Mouse (Mus musculus): Measurements from ENCODE around the gene Bub1. TPM values are rescaled to one million over a fixed set of nuclear protein-coding genes. Genes with fewer than 3 reads are reported as not detected.
A peak's percentile ranks its signal among the peaks of the same experiment; 100 is the strongest.

Bub1 gene
- total and polyA plus RNA-seq, 3 experiments = 0.21 to 0.29 TPM; not detected in 1

DNA sequence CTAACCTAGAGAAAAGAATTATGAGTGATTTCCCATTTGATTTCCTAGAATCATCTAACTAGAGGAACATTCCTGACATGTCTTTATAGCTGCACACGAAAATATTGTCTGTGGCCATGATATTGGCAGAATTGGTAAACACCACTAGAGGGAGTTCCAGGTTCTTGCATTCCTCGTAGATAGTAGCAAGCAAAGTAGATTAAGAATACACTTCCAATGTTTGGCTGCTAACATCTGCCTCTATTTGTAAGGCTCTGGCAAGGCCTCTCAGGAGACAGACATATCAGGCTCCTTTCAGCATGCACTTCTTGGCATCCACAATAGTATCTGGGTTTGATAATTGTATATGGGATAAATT lies 1.1 kb upstream of the Bub1 start:
- intact Hi-C loops (cut with DNase I) = no loop called here
- no peak for DNase-seq
- no peak overlapping the region for H3K4me3 ChIP-seq
- H3K27ac ChIP-seq = no peak overlapping the region
- TF ChIP-seq CTCF (IDR thresholded peaks at IDR 0.05) (peak; percentile 65), POLR2A (IDR thresholded peaks at IDR 0.05; ENCODE audit: insufficient read depth, low read depth, low read length) (no peak)
- H3K79me2 ChIP-seq (replicated peaks; ENCODE audit: control insufficient read depth, insufficient read depth, low read length) = no peaks in the 10 kb centered on the region
- no peak overlapping the region for H3K9ac ChIP-seq (ENCODE audit: low read depth, low read length)
- H3K36me3 ChIP-seq (ENCODE audit: control insufficient read depth, insufficient read depth, low read length) = no peaks in the 10 kb centered on the region
- 15% methylated on average over 2 of the region's 2 CpGs for WGBS
- H3K4me1 ChIP-seq (ENCODE audit: control insufficient read depth, insufficient read depth, low read length) = no peaks in the 10 kb centered on the region
- H3K27me3 ChIP-seq (ENCODE audit: control insufficient read depth, insufficient read depth, low read length) = no peaks in the 10 kb centered on the region

DNA sequence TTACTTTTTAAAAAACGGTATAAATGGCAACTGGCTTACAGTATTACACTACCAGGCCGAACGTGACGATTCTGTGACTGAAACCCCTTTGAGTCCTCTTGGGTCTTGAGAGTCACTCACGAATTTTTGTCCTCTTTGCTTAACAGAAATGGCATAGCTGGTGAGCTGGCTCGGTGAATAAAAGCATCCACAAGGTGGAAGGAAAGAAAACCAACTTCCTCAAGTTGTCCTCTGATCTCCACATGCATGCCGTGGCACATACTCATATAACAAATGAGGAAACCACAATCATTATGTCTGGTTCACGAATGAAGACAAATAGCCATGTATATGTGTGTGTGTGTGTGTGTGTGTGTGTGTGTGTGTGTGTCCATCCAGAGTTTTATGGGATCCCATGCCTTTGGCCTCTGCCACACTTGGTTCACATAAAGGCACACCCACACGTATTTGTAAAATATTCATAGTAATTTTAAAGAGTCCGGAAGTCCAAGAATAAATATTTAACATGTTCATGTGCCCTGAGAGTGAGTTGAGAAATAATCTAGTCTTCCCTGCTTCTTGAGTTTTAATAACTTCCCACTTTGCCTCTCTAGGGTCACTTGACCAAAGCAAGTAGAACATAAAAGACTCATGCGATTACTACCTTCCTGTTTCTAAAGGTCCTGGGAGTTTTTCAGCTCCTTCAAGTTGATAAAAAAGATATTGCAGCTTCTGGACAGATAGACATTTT lies 603 bp upstream of the Bub1 start:
- 31% methylated on average over 11 of the region's 11 CpGs for WGBS
- no peak overlapping the region for H3K9ac ChIP-seq (ENCODE audit: low read depth, low read length)
- H3K36me3 ChIP-seq (ENCODE audit: control insufficient read depth, insufficient read depth, low read length) = no peaks in the 10 kb centered on the region
- H3K79me2 ChIP-seq (replicated peaks; ENCODE audit: control insufficient read depth, insufficient read depth, low read length) = no peaks in the 10 kb centered on the region
- no peak overlapping the region for H3K27ac ChIP-seq
- no peak for DNase-seq
- TF ChIP-seq CTCF (IDR thresholded peaks at IDR 0.05) (no peak), POLR2A (IDR thresholded peaks at IDR 0.05; ENCODE audit: insufficient read depth, low read depth, low read length) (no peak), EP300 (IDR thresholded peaks at IDR 0.05; ENCODE audit: insufficient read depth, low read depth, low read length) (no peak)
- no peaks in the 10 kb centered on the region for H3K4me1 ChIP-seq (ENCODE audit: control insufficient read depth, insufficient read depth, low read length)
- no peaks in the 10 kb centered on the region for H3K27me3 ChIP-seq (ENCODE audit: control insufficient read depth, insufficient read depth, low read length)
- peak overlapping the region; percentile 45 for H3K4me3 ChIP-seq
- intact Hi-C loops (cut with DNase I) = no loop called here

DNA sequence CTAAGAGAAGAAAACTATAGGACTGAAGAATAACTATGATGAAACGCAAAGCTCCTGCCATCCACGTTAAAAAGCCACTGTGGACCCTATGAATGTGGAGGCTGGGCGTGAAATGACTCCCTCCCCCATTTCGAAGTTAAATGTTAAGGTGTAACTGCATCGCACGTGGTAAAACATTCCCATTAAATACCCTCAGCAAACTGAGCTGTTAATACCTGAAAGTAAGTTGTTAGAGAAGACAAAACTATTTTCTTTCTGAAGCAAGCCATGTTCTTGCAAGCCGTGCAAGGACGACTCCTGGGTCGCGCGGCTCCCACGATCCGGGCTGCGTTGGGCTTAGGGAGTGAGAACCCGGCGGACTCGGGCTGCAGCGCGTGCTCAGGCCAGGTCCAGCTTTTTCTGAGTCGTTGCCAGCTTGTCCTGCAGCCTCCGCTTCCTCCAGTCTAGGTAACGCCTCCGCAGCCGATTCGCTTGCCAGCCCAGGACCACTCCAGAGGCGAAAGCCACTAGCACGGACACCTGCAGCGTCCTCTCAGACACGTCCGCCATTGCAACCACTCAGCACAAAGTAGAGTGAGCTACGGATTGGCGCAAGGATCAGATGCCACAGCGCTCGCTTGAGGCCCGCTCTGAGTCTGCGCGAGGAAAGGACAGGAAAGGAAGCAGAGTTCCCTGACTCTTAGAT lies 39.6 kb downstream of the Bub1 start, which contains the start of gene Mtln:
Mtln (minus strand) TSS at position 570 of the 685 bp plus-strand sequence.
- H3K9ac ChIP-seq (ENCODE audit: low read depth, low read length) = peak within 1 kb of the TSS; percentile 74
- H3K79me2 ChIP-seq (replicated peaks; ENCODE audit: control insufficient read depth, insufficient read depth, low read length) = no peaks in the 10 kb centered on the region
- peak within 1 kb of the TSS; percentile 56 for H3K4me3 ChIP-seq
- H3K27ac ChIP-seq = peak within 1 kb of the TSS; percentile 84
- WGBS = under 1% methylated on average over 37 of the region's 37 CpGs
- H3K27me3 ChIP-seq (ENCODE audit: control insufficient read depth, insufficient read depth, low read length) = no peaks in the 10 kb centered on the region
- peak; percentile 87 to 91 for DNase-seq
- H3K36me3 ChIP-seq (ENCODE audit: control insufficient read depth, insufficient read depth, low read length) = peaks cover 4% of the 10 kb centered on the region
- peak; percentile 95 for TF ChIP-seq POLR2A (IDR thresholded peaks at IDR 0.05; ENCODE audit: insufficient read depth, low read depth, low read length)
- no peak for TF ChIP-seq CTCF (IDR thresholded peaks at IDR 0.05)
- peak; percentile 72; the same call in 1 of the 2 replicates for TF ChIP-seq EP300 (IDR thresholded peaks at IDR 0.05; ENCODE audit: insufficient read depth, low read depth, low read length)
- intact Hi-C loops (cut with DNase I) = no loop called here
- H3K4me1 ChIP-seq (ENCODE audit: control insufficient read depth, insufficient read depth, low read length) = peaks cover 4% of the 10 kb centered on the region

DNA sequence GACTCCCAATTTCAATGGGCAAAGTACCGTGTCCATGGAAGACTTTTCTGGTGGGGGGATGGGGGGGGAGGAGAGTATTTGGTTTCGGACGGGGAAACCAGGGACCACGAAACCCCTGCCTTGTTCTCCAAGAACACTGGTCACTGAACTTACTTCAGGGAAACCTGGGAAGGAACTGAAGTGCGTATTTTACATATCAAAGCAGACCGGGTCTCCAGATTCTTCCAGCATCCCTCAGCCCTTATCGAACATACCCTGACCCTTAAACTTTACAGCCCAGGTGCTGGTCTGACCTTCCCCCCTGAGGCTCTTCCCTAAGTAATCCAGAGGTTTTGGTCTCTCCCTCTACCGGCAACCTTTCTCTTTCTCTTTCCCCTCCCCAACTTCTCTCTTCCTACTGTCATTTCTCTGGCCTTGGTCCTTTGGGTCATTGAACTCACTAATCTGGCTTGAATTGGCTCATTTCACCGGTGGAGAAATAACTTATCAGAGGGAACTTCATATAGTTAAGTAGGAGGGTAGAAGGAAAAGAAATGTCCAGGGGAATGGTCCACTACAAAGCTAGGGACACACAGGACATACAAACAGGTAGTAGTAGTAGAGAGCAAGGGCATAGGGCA lies 41.9 kb downstream of the Bub1 start:
- no peak for DNase-seq
- no peaks in the 10 kb centered on the region for H3K27me3 ChIP-seq (ENCODE audit: control insufficient read depth, insufficient read depth, low read length)
- TF ChIP-seq CTCF (IDR thresholded peaks at IDR 0.05) = no peak
- TF ChIP-seq EP300 (IDR thresholded peaks at IDR 0.05; ENCODE audit: insufficient read depth, low read depth, low read length) = no peak
- TF ChIP-seq POLR2A (IDR thresholded peaks at IDR 0.05; ENCODE audit: insufficient read depth, low read depth, low read length) = no peak
- intact Hi-C loops (cut with DNase I) = no loop called here
- H3K36me3 ChIP-seq (ENCODE audit: control insufficient read depth, insufficient read depth, low read length) = peaks cover 4% of the 10 kb centered on the region
- WGBS = 41% methylated on average over 9 of the region's 9 CpGs
- peaks cover 4% of the 10 kb centered on the region for H3K4me1 ChIP-seq (ENCODE audit: control insufficient read depth, insufficient read depth, low read length)
- H3K27ac ChIP-seq = no peak overlapping the region
- H3K4me3 ChIP-seq = no peak overlapping the region
- H3K79me2 ChIP-seq (replicated peaks; ENCODE audit: control insufficient read depth, insufficient read depth, low read length) = no peaks in the 10 kb centered on the region
- peak overlapping the region; percentile 92; the same call in 1 of the 2 replicates for H3K9ac ChIP-seq (ENCODE audit: low read depth, low read length)

DNA sequence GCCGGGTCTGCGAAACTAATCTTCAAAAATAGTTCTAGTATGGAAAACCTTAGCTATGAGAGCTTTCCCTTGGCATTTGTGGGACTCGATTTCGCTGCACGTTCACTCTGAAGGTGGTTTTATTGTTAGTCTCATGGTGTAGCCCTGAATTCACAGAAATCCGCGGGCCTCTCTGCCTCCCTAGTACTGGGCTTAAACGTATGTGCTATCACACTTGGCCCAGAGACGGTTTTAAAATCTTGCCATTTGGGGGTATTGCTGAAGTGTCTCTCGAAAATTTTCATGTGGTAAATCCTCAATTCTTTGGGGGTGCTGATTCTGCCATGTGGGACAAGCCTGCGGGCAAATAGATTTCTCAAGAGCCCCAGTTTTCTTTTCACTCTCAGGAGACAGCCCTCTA lies 42.5 kb downstream of the Bub1 start:
- peak overlapping the region; percentile 92 for H3K9ac ChIP-seq (ENCODE audit: low read depth, low read length)
- H3K27ac ChIP-seq = peak overlapping the region; percentile 63
- no peak for TF ChIP-seq POLR2A (IDR thresholded peaks at IDR 0.05; ENCODE audit: insufficient read depth, low read depth, low read length)
- no peak for TF ChIP-seq EP300 (IDR thresholded peaks at IDR 0.05; ENCODE audit: insufficient read depth, low read depth, low read length)
- TF ChIP-seq CTCF (IDR thresholded peaks at IDR 0.05) = no peak
- peaks cover 4% of the 10 kb centered on the region for H3K36me3 ChIP-seq (ENCODE audit: control insufficient read depth, insufficient read depth, low read length)
- peak overlapping the region; percentile 65 for H3K4me3 ChIP-seq
- WGBS = 6% methylated on average over 11 of the region's 11 CpGs
- H3K4me1 ChIP-seq (ENCODE audit: control insufficient read depth, insufficient read depth, low read length) = peaks cover 4% of the 10 kb centered on the region
- H3K79me2 ChIP-seq (replicated peaks; ENCODE audit: control insufficient read depth, insufficient read depth, low read length) = no peaks in the 10 kb centered on the region
- intact Hi-C loops (cut with DNase I) = no loop called here
- no peak for DNase-seq
- no peaks in the 10 kb centered on the region for H3K27me3 ChIP-seq (ENCODE audit: control insufficient read depth, insufficient read depth, low read length)

All from heart, adult 2 months (tissue).